Mouse (Mus musculus) urinary bladder, postnatal 36 days (tissue): Measurements from ENCODE around the gene Esrrg.

Source experiments
- DNase-seq, 2 experiments: peaks; one replicate each; pipeline ENCODE4 v3.0.0; 2022; ENCODE audit warnings: low spot score in 2 of 2, mixed read lengths in 1 of 2

Gene Esrrg

DNA sequence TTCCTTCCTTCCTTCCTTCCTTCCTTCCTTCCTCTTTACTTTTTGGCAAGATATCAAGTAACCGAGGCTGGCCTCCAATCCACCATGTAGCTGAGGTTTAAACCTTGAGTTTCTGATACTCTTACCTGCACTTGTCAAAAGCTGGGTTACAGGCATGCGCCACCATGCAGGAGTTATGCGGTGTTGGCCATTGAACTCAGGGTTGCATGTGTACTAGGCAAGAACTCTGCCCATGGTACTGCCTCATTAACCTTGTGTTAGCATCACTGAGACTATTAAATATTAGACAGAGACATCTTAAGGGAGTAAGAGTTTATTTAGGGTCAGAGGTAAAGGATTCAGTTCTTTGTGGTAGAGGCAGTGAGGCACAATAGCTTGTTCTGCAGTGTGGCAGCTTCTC is 161.6 kb downstream of the Esrrg start:
- DNase-seq = no peak

- DNase-seq = no peak
Measured at GRCm38 (mm10) chr1:187771067-187771466, 162.5 kb downstream of the Esrrg start.

DNA sequence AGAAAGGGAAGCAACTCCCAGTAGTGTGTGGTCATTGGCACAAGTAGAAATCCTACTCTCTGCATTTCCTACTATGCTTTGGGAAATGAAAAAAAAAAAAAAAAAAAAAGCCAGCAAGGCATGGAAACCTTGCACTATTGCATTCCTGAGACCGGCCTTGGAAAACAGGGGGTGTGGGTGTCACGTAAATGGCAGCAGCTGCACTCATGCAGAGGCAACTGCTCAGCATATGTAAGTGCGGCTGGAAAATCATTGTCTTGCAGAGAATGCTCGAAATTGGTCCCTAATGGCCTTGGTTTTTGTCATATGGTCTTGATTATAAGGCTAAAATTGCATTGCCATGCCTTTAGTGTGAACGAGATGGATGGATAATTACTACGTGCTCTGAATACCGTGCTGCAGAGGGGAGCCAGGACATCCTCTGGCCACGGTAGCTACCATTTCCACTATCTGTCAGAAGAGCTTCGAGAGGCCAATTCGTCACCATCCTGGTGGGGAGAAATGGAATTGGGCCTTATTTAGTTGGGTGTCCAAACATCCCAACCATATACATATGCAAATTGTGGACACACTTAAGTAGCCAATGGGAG is 171.1 kb downstream of the Esrrg start:
- DNase-seq = no peak

DNA sequence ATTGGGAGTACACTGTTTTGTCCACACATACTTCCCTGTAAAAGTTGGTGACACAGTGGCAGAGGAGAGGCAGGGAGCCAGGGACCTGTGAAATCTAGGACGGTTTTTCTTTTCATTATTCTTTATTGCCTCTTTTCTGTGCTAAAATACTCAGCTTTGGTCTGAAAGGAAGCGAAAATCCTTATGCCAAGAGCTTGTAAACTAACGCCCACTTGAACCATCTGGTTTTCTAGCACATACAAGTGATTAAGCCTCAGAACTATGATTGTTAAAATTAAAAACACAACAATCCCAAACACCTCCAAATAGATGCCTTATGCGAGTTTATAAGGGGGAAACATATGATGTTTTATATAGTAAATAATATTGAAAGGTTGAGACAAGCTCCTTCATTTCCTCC is 176.6 kb downstream of the Esrrg start:
- no peak for DNase-seq

GRCm38 (mm10) chr1:187787055-187788016 is 178.7 kb downstream of the Esrrg start:
- no peak for DNase-seq

DNA sequence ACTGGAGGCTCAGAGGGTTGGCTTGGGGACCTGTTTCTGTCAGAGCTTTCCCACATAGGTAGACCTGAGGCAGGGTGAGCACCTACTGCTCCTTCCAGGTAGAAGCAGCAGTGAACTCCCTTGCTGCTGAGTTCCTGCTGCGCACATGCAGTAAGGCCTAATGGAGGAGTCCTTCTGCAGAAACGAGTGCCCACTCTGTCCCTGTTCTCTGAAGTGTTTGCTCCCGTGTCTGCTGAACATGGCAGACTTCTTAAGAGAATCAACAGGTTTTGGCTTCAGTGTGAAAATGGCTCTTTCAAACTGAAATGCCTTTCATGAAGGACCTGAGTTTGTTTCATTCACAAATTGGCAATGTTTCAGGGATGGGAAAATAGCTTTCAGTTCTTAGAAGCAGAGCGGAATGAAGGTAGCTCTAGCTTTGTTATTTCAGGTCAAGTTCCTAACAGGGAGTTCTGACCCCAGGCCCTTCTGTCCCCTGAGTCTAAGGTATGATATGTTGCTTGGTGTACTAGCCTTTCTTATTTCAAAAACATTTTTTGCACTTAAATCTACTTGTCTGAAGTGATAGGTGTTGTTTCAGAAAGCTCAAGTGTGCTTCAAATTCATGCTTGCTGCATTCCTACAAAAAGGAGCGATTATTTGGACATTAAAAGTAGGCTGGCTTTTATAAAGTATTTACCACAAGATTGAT is 185.8 kb downstream of the Esrrg start:
- no peak for DNase-seq

- DNase-seq = no peak
Measured at GRCm38 (mm10) chr1:187795551-187795950, 187.0 kb downstream of the Esrrg start.

DNA sequence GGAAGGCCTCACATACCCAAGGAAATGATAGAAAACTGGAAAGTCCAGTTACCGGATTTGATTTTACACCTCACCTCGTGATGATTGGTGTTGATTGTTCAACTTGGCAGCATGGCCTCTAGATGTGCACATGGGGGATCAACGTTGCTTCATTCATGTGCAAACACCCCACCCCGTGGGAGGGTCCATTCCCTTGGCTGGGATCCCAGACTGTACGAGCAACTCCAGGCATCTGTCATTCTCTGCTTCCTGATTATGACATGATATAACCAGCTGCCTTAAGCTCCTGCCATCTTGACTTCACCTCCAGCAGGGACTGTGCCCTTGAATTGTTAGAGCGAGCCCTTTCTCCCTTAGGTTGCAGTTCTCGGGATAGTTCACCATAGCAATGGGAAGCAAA is 190.7 kb downstream of the Esrrg start:
- peak in 1 of 2 experiments; percentile 9 for DNase-seq

GRCm38 (mm10) chr1:187800761-187801160 is 192.2 kb downstream of the Esrrg start:
- DNase-seq = peak; percentile 1 to 5

GRCm38 (mm10) chr1:187803566-187803965 is 195.0 kb downstream of the Esrrg start:
- no peak for DNase-seq

GRCm38 (mm10) chr1:187803997-187804396 is 195.4 kb downstream of the Esrrg start:
- no peak for DNase-seq

DNA sequence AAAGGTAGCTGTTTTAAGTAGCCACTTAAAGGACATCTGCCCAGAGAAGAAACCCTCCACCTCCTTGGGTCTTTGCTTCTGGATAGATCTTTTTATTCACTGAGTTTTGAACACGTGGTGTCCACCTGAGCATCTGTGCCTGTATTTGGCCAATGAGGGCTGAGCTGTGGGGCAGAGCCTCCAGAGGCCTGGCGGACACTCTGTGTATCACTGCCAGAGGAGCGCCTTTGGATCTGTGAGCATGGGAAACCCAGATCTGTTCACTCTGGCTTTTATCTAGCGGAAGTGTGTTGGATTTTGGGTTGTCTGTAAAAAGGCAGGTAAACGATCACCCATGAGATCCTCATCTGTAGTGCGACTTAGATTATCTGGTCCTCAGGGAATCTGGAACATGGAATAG is 196.4 kb downstream of the Esrrg start:
- no peak for DNase-seq

DNA sequence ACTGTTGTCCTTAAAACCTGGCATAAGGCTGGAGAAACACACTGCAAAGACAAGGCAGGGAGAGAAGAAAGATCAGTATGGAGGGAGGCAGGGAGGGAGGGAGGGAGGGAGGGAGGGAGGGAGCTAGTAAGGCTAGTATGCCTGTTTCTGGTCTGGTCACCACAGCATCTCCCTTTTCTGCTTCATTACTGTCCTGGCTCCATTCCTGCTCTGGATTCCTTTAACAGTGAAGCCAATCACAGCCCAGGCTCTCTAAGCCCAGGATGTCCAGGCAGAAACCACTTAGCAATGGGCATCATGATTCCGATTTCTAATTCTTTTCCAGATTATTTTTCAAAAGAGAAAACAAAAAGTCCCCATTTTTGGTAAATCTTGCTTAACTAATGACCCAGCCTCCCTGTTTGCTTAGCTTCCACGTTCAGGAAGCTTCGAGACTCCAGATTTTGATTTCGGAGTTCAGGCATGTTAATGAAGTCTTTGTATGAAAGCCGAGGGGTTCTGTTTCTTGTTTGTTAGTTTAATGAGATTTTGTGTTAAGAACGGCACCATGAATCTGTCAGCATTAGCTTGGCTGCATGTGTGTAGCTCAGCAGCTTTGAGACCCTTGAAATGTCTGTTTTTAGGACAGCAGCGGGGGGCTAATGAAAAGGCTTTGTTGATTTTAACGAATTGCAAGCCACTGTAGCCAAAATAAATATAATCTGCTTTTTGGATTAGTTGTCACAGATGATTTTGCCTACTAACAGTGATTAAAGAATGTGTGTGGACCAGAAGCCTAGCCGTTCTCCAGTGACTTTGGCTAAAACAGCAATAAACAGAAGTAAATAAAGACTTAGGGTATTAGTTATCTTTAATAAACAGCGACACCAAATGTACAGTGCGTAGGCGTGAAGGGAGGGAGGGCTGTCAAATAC is 199.1 kb downstream of the Esrrg start:
- no peak for DNase-seq

- DNase-seq = no peak
Measured at GRCm38 (mm10) chr1:187808391-187808922, 199.9 kb downstream of the Esrrg start.

GRCm38 (mm10) chr1:187809546-187809945 is 201.0 kb downstream of the Esrrg start:
- DNase-seq = no peak

GRCm38 (mm10) chr1:187819406-187819805 is 210.8 kb downstream of the Esrrg start:
- no peak for DNase-seq

- DNase-seq = no peak
Measured at GRCm38 (mm10) chr1:187821368-187821811, 212.8 kb downstream of the Esrrg start.

- no peak for DNase-seq
Measured at GRCm38 (mm10) chr1:187823351-187823750, 214.8 kb downstream of the Esrrg start.

GRCm38 (mm10) chr1:187825421-187826097 is 217.0 kb downstream of the Esrrg start:
- DNase-seq = no peak

DNA sequence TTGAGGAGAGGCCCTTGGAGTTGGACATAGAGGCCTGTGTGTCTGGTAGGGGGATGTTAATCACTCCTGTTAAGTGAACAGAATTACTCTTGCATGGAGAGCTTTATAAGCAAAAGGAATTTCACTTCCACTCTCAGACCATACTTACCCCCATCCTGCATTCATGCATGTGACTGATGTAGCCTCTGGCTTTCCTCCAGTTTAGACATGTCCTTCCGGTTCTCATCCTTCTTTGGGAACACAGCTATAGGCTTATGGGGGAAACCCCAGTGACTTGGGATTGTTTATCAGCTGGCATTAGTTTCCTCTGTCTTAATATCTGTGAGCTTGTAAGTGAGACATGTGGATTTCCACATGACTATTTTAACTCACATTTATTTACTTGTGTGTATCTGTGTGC is 217.5 kb downstream of the Esrrg start:
- DNase-seq = no peak
